7 mouse cellular contexts compared by ENCODE assay signal in genomic region chr8:117257029-117257820, GRCm38 (mm10). TPM values are rescaled to one million over a fixed set of nuclear protein-coding genes. Genes with fewer than 3 reads are reported as not detected.
DNase-seq lines count a peak whose midpoint lies in the region; ATAC-seq and TF ChIP-seq lines count a peak whose summit lies in the region.

Gene Cmip, plus strand, starts transcription at chr8:117257064.

- H3K36me3 ChIP-seq in embryonic facial prominence, embryonic 12.5 days, result no peaks in the 10 kb centered on the region
- no peaks in the 10 kb centered on the region for H3K36me3 ChIP-seq in heart, embryonic 10.5 days
- no peaks in the 10 kb centered on the region for H3K36me3 ChIP-seq in liver, embryonic 14.5 days (replicated peaks; ENCODE audit: control insufficient read depth, insufficient read depth, low read depth)

- TF ChIP-seq EP300 in liver, embryonic 14.5 days (IDR thresholded peaks at IDR 0.05; ENCODE audit: low read depth), result no peak

- TF ChIP-seq CTCF in liver, embryonic 14.5 days (IDR thresholded peaks at IDR 0.05; ENCODE audit: low read depth), result no peak
- TF ChIP-seq CTCF in olfactory bulb, adult 2 months (IDR thresholded peaks at IDR 0.05; ENCODE audit: insufficient read depth, low read depth, low read length), result no peak

- under 1% methylated on average over 64 of the region's 65 CpGs for WGBS in embryonic facial prominence, embryonic 12.5 days
- under 1% methylated on average over 65 of the region's 65 CpGs for WGBS in heart, embryonic 10.5 days
- under 1% methylated on average over 65 of the region's 65 CpGs for WGBS in liver, embryonic 14.5 days (ENCODE audit: insufficient replicate concordance)
- under 1% methylated on average over 65 of the region's 65 CpGs for WGBS in olfactory bulb, adult 2 months

- no peak for ATAC-seq in embryonic facial prominence, embryonic 12.5 days (ENCODE audit: insufficient number of reproducible peaks, insufficient read depth, low FRiP score, low TSS enrichment)
- ATAC-seq in liver, embryonic 14.5 days (ENCODE audit: insufficient read depth), result peak; percentile 40

- no peaks in the 10 kb centered on the region for H3K27me3 ChIP-seq in embryonic facial prominence, embryonic 12.5 days
- H3K27me3 ChIP-seq in heart, embryonic 10.5 days (ENCODE audit: insufficient read depth, poor library complexity, severe bottlenecking), result no peaks in the 10 kb centered on the region
- no peaks in the 10 kb centered on the region for H3K27me3 ChIP-seq in liver, embryonic 14.5 days (ENCODE audit: control insufficient read depth, insufficient read depth, low read length)

- TF ChIP-seq POLR2A in olfactory bulb, adult 2 months (IDR thresholded peaks at IDR 0.05; ENCODE audit: insufficient read depth, low read depth, low read length), result 0 out of 2 replicates have a peak, but pooled peaks have one; percentile 8

- peaks cover 40% of the 10 kb centered on the region for H3K4me1 ChIP-seq in embryonic facial prominence, embryonic 12.5 days
- H3K4me1 ChIP-seq in heart, embryonic 10.5 days, result peaks cover 44% of the 10 kb centered on the region
- H3K4me1 ChIP-seq in liver, embryonic 14.5 days (replicated peaks; ENCODE audit: control insufficient read depth in 2 of 2, insufficient read depth in 2 of 2, low read length in 1 of 2), result peaks cover 20 to 37% of the 10 kb centered on the region in 2 experiments
- peaks cover 30% of the 10 kb centered on the region for H3K4me1 ChIP-seq in olfactory bulb, adult 2 months (ENCODE audit: control insufficient read depth, insufficient read depth, low read length)

- peak within 1 kb of the TSS; percentile 88 for H3K27ac ChIP-seq in embryonic facial prominence, embryonic 12.5 days
- H3K27ac ChIP-seq in heart, embryonic 10.5 days, result peak within 1 kb of the TSS; percentile 97
- peak within 1 kb of the TSS; percentile 59 for H3K27ac ChIP-seq in liver, embryonic 14.5 days
- peak within 1 kb of the TSS; percentile 96 for H3K27ac ChIP-seq in olfactory bulb, adult 2 months (ENCODE audit: insufficient read depth, low read depth, low read length)

- DNase-seq in ES-CJ7 (ENCODE audit: low read depth, low spot score), result peak; percentile 50
- DNase-seq in adrenal gland, postnatal 10 days, result peak; percentile 61
- DNase-seq in heart, embryonic 10.5 days (ENCODE audit: low spot score), result peak; percentile 85
- peak; percentile 54 for DNase-seq in kidney, adult 9 months
- peak in 1 of 3 experiments; percentile 37 for DNase-seq in liver, embryonic 14.5 days (ENCODE audit: low read depth in 3 of 3, low spot score in 3 of 3)

- peak within 1 kb of the TSS; percentile 93 for H3K9ac ChIP-seq in embryonic facial prominence, embryonic 12.5 days
- H3K9ac ChIP-seq in liver, embryonic 14.5 days (replicated peaks), result peak within 1 kb of the TSS; percentile 80

- peak within 1 kb of the TSS; percentile 92 for H3K4me3 ChIP-seq in embryonic facial prominence, embryonic 12.5 days
- H3K4me3 ChIP-seq in heart, embryonic 10.5 days, result peak within 1 kb of the TSS; percentile 80
- H3K4me3 ChIP-seq in liver, embryonic 14.5 days (ENCODE audit: insufficient read depth in 1 of 2, low read depth in 2 of 2, low read length in 2 of 2), result peak within 1 kb of the TSS; percentile 80
- peak within 1 kb of the TSS; percentile 99 for H3K4me3 ChIP-seq in olfactory bulb, adult 2 months (ENCODE audit: insufficient read depth, low read depth, low read length)

- no peaks in the 10 kb centered on the region for H3K9me3 ChIP-seq in embryonic facial prominence, embryonic 12.5 days
- no peaks in the 10 kb centered on the region for H3K9me3 ChIP-seq in heart, embryonic 10.5 days
- H3K9me3 ChIP-seq in liver, embryonic 14.5 days (ENCODE audit: control insufficient read depth, low read length), result no peaks in the 10 kb centered on the region

- H3K4me2 ChIP-seq in embryonic facial prominence, embryonic 12.5 days (replicated peaks), result peak within 1 kb of the TSS; percentile 81
- peak within 1 kb of the TSS; percentile 88 for H3K4me2 ChIP-seq in liver, embryonic 14.5 days (ENCODE audit: low read depth)

RNA-seq across cellular contexts. Expression of gene Cmip, which starts in this region (rescaled TPM):
- total RNA-seq in adrenal gland, postnatal 10 days (2021), result 10 to 100 TPM; 77.7 to 82.3 TPM
- polyA plus RNA-seq in embryonic facial prominence, embryonic 12.5 days (2016; fragmentation: Nextera tagmentation; extraction: Ambion mirVana), result 16.8 and 27.4 TPM in 2 replicates
- 6.4 and 8.3 TPM in 2 replicates for polyA plus RNA-seq in heart, embryonic 10.5 days (2016; fragmentation: Nextera tagmentation; extraction: Ambion mirVana)
- polyA plus RNA-seq in liver, embryonic 14.5 days (2012; rRNA removed), result 9.8 and 10.4 TPM in 2 replicates
- polyA plus RNA-seq in liver, embryonic 14.5 days (2014; fragmentation: Nextera tagmentation; extraction: Ambion mirVana), result 6.7 and 10.6 TPM in 2 replicates
- not detected in 2 replicates for polyA plus RNA-seq in olfactory bulb, adult 2 months (2012; ENCODE audit: insufficient read depth, insufficient read length, low replicate concordance, missing spikeins)
